Mouse (Mus musculus) monocyte, adult 2 months (primary cell): Measurements from ENCODE around the gene Nod2.
A peak's percentile ranks its signal among the peaks of the same experiment; 100 is the strongest.

Experiments
- DNase-seq, 2 experiments: peaks; one replicate each; pipeline ENCODE4 v3.0.0; 2022; ENCODE audit warnings: low spot score in 2 of 2, low read depth in 1 of 2

Nod2 gene

GRCm38 (mm10) chr8:88631081-88631480, 16.0 kb upstream of the Nod2 start:
- no peak for DNase-seq

- peak in 1 of 2 experiments; percentile 57 for DNase-seq
These were observed 13.8 kb upstream of the Nod2 start for GRCm38 (mm10) chr8:88633343-88633765.

- peak; percentile 78 for DNase-seq
These were observed 11.4 kb upstream of the Nod2 start, which contains the start of gene Snx20 for GRCm38 (mm10) chr8:88635474-88636397. Gene Snx20 (minus strand): TSS chr8:88636128.

GRCm38 (mm10) chr8:88637092-88638000, 9.8 kb upstream of the Nod2 start:
- peak in 1 of 2 experiments; percentile 80 for DNase-seq

GRCm38 (mm10) chr8:88638908-88639307, 8.2 kb upstream of the Nod2 start:
- DNase-seq = peak in 1 of 2 experiments; percentile 31

GRCm38 (mm10) chr8:88642734-88643564, 4.2 kb upstream of the Nod2 start:
- DNase-seq = no peak

GRCm38 (mm10) chr8:88648322-88648721, 1.2 kb downstream of the Nod2 start:
- DNase-seq = no peak

- no peak for DNase-seq
These were observed 3.0 kb downstream of the Nod2 start for GRCm38 (mm10) chr8:88650016-88650708.

- DNase-seq = peak in 1 of 2 experiments; percentile 56
These were observed 4.0 kb downstream of the Nod2 start for GRCm38 (mm10) chr8:88651122-88651521.

GRCm38 (mm10) chr8:88655334-88655733, 8.2 kb downstream of the Nod2 start:
- no peak for DNase-seq

GRCm38 (mm10) chr8:88659873-88660272, 12.8 kb downstream of the Nod2 start:
- no peak for DNase-seq

- peak; percentile 83 to 84 for DNase-seq
These were observed 15.3 kb downstream of the Nod2 start for GRCm38 (mm10) chr8:88662401-88662821.

- DNase-seq = no peak
These were observed 17.0 kb downstream of the Nod2 start for GRCm38 (mm10) chr8:88664121-88664520.

GRCm38 (mm10) chr8:88664947-88665346, 17.8 kb downstream of the Nod2 start:
- no peak for DNase-seq

GRCm38 (mm10) chr8:88666435-88666834, 19.3 kb downstream of the Nod2 start:
- DNase-seq = peak in 1 of 2 experiments; percentile 57

- DNase-seq = peak; percentile 80 to 92
These were observed 21.4 kb downstream of the Nod2 start for GRCm38 (mm10) chr8:88668400-88669086.

- no peak for DNase-seq
These were observed 23.7 kb downstream of the Nod2 start for GRCm38 (mm10) chr8:88670782-88671181.

GRCm38 (mm10) chr8:88671575-88671974, 24.5 kb downstream of the Nod2 start:
- no peak for DNase-seq

- no peak for DNase-seq
These were observed 26.7 kb downstream of the Nod2 start for GRCm38 (mm10) chr8:88673859-88674258.
